Mouse (Mus musculus) right cerebral cortex, postnatal 4 days (tissue): ENCODE results near the gene Fam20a.

Experiments used
- DNase-seq: peaks from one replicate; pipeline ENCODE4 v3.0.0-alpha.2; 2022

Gene Fam20a

GRCm38 (mm10) chr11:109651566-109652024 is 70.5 kb downstream of the Fam20a start:
- DNase-seq = no peak

DNA sequence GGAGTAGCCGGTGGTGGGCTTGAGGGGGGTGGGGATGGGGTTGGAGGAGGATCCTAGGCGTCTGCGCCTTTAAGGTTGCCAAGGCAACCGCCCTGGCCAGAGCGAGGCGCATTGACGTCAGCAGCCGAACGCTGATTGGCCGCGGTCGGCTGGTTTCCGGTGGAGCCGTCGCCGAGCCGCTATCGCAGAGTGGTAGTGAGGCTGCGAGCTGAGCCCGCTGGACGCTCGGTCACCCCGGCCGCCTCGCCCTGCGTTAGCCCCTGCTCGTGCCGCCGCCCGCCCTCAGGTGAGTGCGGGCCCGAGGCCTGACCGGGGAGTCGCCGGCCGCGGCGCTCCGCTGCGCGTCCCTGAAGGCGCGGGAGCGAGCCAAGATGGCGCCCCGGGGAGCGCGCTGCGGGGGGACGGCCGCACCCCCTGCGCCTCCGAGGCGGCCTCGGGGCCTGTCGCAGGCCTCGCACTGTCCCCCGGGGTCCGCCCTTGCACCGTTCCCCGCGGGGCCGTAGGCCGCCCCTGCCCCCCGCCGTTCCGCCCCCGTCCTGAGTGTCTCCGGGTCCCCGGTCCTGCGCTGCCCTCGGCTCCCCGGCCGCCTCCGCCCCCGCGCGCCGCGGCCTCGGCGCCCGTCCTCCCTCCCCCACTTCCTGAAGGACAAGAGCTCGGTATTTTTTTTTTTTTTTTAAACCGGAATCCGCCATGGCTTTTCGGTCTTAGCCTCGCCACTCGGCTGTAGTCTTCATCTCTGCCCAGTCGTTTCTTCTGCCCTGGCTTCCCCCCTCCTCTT is 71.1 kb downstream of the Fam20a start:
- DNase-seq = peak; percentile 93

- peak; percentile 73 for DNase-seq
These were observed 71.9 kb downstream of the Fam20a start for GRCm38 (mm10) chr11:109649975-109650701.

DNA sequence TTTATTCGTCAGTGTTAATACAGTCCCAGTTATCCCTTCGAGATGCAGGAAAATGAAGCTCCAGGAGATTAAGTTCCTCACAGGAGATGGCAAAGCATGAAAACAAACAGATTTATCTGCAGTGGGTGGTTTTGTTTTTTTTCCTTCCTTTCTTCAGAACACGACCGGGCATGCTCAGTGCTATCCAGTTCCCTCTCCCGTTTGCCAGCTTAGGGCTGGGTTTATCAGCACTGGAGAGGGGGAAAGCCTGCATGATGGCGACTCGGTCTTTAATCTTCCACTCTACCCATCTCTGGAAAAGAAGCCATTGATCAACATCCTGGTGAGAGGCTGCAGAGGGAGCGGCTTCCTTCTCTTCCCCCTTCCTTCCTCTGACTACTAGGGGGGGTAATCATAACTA is 72.9 kb downstream of the Fam20a start, which contains the start of gene Prkar1a:
Prkar1a (plus strand) TSS at position 200 of the 400 bp plus-strand sequence.
- DNase-seq = no peak

DNA sequence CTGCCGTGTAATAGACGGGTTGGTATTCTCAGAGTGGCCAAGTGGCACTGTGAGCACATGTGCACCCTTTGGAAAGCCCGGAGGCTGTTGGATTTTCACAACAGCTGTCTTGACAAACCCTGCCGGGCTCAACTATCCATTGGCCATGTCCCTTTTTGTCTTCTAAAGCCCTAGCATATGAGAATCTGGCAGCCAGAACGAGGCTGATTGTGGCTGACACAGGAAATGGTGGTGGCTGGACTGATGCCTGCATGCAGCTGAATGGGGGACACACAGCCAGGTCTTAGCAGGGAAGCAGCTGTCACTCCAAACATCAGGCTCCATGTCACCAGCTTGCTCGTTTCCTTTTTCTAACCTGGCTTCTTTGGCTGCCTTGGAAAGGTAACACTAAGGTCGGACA is 73.6 kb downstream of the Fam20a start:
- DNase-seq = peak; percentile 41

- DNase-seq = no peak
These were observed 80.4 kb downstream of the Fam20a start for GRCm38 (mm10) chr11:109641498-109642222.

DNA sequence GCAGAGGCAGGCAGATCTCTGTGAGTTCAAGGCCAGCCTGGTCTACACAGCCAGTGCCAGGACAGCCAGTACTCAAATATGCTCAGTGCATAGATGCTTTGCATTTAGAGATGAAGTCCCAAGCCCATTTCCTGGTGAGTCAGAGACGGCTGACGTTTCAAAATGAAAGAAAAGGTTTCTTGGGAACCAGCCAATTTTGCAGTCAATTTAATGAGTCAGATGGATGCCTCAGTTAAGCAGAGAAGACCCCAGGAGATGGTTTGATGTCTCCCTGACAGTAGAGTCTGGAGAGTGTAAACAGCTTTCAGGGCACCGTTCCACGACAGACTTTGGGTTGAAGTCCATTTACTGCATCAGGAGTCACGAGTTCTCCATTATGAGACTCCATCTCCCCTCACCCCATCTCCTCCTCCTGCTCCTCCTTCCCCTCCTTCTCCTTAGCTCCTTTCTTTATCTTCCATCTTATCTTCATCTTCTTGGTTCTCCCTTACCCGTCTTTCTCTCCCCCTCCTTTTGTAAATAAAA is 86.1 kb downstream of the Fam20a start:
- DNase-seq = no peak

GRCm38 (mm10) chr11:109634928-109635327 is 87.2 kb downstream of the Fam20a start:
- DNase-seq = no peak

GRCm38 (mm10) chr11:109629021-109629521 is 93.0 kb downstream of the Fam20a start:
- DNase-seq = no peak

- DNase-seq = no peak
These were observed 94.0 kb downstream of the Fam20a start for GRCm38 (mm10) chr11:109628099-109628498.

DNA sequence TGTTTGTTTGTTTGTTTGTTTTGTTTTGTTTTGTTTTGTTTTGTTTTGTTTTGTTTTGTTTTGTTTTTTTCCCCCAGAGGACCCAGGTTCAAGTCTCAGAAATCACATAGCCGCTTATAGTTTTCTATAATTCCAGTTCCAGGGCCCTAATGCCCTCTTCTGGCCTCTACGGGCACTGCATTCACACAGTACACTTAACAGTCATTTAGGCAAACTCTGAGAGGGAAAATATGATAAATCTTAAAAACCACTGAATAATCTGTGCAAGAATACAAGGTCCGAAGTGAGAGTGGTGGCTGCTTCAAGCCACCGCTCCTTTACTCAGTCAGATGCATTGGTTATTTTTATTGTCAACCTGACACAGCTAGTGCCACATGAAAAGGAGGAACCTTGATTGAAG is 94.4 kb downstream of the Fam20a start:
- no peak for DNase-seq

- DNase-seq = no peak
These were observed 98.8 kb downstream of the Fam20a start for GRCm38 (mm10) chr11:109623238-109623637.

DNA sequence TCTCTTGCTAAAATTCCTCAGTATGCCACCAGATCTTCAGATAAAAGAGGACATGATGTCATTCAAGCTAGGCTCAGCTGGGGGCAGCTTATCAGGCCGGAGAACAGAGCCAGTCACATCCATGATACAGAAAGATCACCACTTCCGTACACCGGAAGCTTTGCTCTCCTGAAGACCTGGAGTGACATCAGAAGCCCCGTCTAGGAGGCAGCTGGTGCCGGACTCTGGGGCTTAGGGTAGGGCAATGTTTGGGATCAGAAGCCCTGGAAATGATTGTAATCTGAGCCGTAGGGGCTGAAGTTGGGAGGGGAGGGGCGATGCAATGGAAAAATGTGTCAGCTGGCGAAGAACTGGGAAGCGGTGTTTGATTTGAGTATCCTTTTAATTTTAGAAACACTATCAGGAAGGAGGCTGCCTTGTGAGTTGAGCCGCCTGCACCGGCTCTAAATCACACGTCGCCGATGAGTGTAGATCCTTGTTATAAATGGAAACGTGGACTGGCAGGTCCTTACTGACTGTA is 99.5 kb downstream of the Fam20a start:
- no peak for DNase-seq

DNA sequence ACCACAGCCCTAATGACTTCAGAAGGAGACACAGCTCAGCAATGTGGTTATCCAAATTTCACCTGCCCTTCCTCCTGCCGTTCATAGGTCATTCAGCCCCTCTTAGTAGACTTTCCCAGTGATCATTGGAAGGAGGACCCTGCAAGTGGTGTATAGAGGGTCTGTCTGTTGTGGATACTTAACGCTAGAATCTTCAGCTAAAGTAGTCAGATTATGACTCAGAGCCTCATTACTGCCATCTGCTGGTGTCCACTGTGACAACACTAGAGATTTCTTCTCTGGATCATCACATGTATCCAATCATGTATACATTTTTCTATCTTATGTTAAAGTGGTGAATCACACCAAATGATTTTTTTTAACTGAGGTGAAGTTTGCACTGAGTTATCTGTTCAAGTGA is 100.9 kb downstream of the Fam20a start:
- DNase-seq = peak; percentile 74

DNA sequence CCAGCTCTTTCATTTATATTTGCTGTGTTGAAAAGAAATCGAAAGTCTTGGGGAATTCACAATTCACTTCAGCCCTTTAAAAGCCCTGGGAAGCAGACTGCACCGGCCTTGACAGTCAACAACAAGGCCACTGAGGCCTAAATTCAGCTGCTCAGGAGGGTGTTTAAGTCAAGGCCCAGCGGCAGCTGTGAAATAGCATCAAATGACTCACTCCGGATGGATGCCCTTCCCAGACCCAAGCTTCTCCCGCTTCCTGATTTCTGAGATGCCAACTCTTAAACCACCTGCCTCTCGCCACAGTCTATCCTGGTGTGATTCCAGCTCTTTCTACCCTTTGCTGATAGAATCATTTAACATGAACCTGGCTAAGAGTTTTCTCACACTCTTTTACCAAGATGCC is 101.7 kb downstream of the Fam20a start:
- DNase-seq = no peak
